Mouse (Mus musculus) left cerebral cortex, postnatal 10 days (tissue): ENCODE data around the gene 4930503E14Rik. TPM values are rescaled to one million over a fixed set of nuclear protein-coding genes. Genes with fewer than 3 reads are reported as not detected.
"Not testable (repeated sequence)": the region's sequence is repeated elsewhere in the genome, so short reads cannot be mapped to it uniquely, and the experiment has no call there.

Experiments
- DNase-seq, 2 experiments: peaks; one replicate each; pipeline ENCODE4 v3.0.0; 2021 to 2022; ENCODE audit warnings: low spot score in 2 of 2, mixed read lengths in 1 of 2; ENCODE audit errors: extremely low spot score in 1 of 2
- intact Hi-C: fragments of 180-260 bp; cut with DNase I; formaldehyde crosslinking; loops from one replicate; pipeline ENCODE4 v1.15.1; 2025
- total RNA-seq, 2 experiments: library from RNA; stranded (reverse); gene quantifications; 2 replicates each; pipeline ENCODE4 v1.2.3; 2021

4930503E14Rik gene
- not detected for total RNA-seq

GRCm38 (mm10) chr14:44213154-44213553 lies at the start of gene 4930503E14Rik:
Gene 4930503E14Rik (minus strand): TSS chr14:44213254.
- DNase-seq, intact Hi-C loops: not testable (repeated sequence)

GRCm38 (mm10) chr14:44248039-44248438 lies 35.0 kb upstream of the 4930503E14Rik start:
- intact Hi-C loops, result no loop called here
- DNase-seq, result no peak

- intact Hi-C loops, DNase-seq: not testable (repeated sequence)
Measured at GRCm38 (mm10) chr14:44197361-44197760, 15.7 kb downstream of the 4930503E14Rik start, which contains the start of gene Gm8212. Gene Gm8212 (plus strand): TSS chr14:44197661.

- intact Hi-C loops, DNase-seq: not testable (repeated sequence)
Measured at GRCm38 (mm10) chr14:44123551-44123950, 89.5 kb downstream of the 4930503E14Rik start, which contains the start of gene Gm3327. Gene Gm3327 (plus strand): TSS chr14:44123851.

Other genes with a start within 250 kb of the 4930503E14Rik start
- gene Ang6, start 211.0 kb downstream of the 4930503E14Rik start, total RNA-seq, result not detected
- not detected for gene Ear2, start 110.6 kb downstream of the 4930503E14Rik start, total RNA-seq
- gene Gm3327, start 89.4 kb downstream of the 4930503E14Rik start, total RNA-seq, result not detected
- gene Gm8212, start 15.6 kb downstream of the 4930503E14Rik start, total RNA-seq, result not detected
- not detected for gene Gm8220, start 72.3 kb upstream of the 4930503E14Rik start, total RNA-seq
- gene Gm5930, start 125.3 kb upstream of the 4930503E14Rik start, total RNA-seq, result not detected
- not detected for gene Gm8229, start 152.1 kb upstream of the 4930503E14Rik start, total RNA-seq
- not detected for gene Gm3371, start 197.4 kb upstream of the 4930503E14Rik start, total RNA-seq
- gene Gm8232, start 220.4 kb upstream of the 4930503E14Rik start, total RNA-seq, result not detected